8 mouse cellular contexts compared by ENCODE assay signal in the genomic region with DNA sequence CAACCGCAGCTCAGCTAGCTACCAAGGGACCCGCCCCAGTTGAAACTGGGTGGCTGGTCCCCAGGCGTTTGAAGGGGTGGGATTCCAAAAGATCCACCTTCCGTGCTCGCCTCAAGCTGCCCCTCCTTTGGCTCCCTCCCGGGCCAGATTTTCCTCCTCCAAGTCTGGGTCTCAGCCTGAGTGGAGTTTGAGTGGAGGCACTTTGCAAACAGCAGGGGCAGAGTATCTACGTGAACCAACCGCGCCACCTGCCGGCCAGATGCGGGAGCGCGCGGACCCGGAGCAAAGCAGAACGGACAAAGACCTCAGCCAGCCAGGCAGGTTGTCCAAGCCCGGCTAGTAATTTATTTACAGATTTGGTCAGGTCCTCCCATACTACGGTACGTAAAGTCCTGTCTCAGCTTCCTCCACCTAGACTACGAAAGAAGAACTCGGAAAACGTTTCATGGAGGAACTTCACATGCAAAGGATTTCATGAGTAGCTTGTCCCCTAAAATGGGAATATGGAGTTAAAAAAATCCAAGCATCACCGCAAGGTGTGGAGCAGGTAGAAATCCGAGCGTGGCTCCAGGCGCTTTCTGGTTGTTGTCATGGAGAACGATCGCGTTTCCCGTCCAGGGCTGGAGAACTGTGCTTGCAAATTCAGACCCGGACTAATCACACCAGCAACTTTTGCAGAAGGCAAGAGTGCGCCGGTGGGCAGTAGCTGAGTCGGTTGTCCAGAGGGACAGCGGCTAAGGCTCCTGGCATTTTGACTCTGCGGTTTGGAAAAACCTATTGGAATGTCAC. TPM values are rescaled to one million over a fixed set of nuclear protein-coding genes. Genes with fewer than 3 reads are reported as not detected.
DNase-seq lines count a peak whose midpoint lies in the region; ATAC-seq and TF ChIP-seq lines count a peak whose summit lies in the region.

No protein-coding gene starts in this region.

- no peaks in the 10 kb centered on the region for H3K9me3 ChIP-seq in hindbrain, embryonic 10.5 days
- H3K9me3 ChIP-seq in lung, embryonic 16.5 days (ENCODE audit: control insufficient read depth, low read length), result no peaks in the 10 kb centered on the region

- no peak for TF ChIP-seq POLR2A in thymus, adult 2 months (IDR thresholded peaks at IDR 0.05; ENCODE audit: control insufficient read depth, extremely low read depth, insufficient read depth, low read length, poor library complexity)

- TF ChIP-seq CTCF in thymus, adult 2 months (IDR thresholded peaks at IDR 0.05; ENCODE audit: borderline replicate concordance, control insufficient read depth, extremely low read depth, insufficient read depth, low read length, poor library complexity), result peak; percentile 78; the same call in 1 of the 2 replicates

- no peaks in the 10 kb centered on the region for H3K36me3 ChIP-seq in hindbrain, embryonic 10.5 days
- no peaks in the 10 kb centered on the region for H3K36me3 ChIP-seq in lung, embryonic 16.5 days (ENCODE audit: control insufficient read depth, insufficient read depth, low read length)
- no peaks in the 10 kb centered on the region for H3K36me3 ChIP-seq in thymus, adult 2 months (ENCODE audit: control insufficient read depth, insufficient read depth, low read length)

- DNase-seq in MN1 (ENCODE audit: low spot score), result peak; percentile 14
- DNase-seq in cerebellum, adult 9-10 months, result peak; percentile 85
- DNase-seq in frontal cortex, adult 2 months (ENCODE audit: extremely low spot score in 1 of 2, low spot score in 1 of 2), result peak; percentile 84 to 99
- DNase-seq in hindbrain, embryonic 10.5 days (ENCODE audit: low spot score), result peak; percentile 93
- DNase-seq in layer of hippocampus, postnatal 10 days (ENCODE audit: low spot score in 2 of 2), result peak; percentile 97 to 98
- peak; percentile 96 for DNase-seq in ovary, postnatal 10 days (ENCODE audit: low spot score)
- peak; percentile 67 for DNase-seq in thymus, adult 2 months

- H3K27me3 ChIP-seq in hindbrain, embryonic 10.5 days (ENCODE audit: insufficient read depth, poor library complexity, severe bottlenecking), result peaks cover 28% of the 10 kb centered on the region
- peaks cover 6% of the 10 kb centered on the region; the same call in 1 of the 2 replicates for H3K27me3 ChIP-seq in lung, embryonic 16.5 days (ENCODE audit: control insufficient read depth, insufficient read depth, low read depth, low read length)
- no peaks in the 10 kb centered on the region; the same call in 1 of the 2 replicates for H3K27me3 ChIP-seq in thymus, adult 2 months (ENCODE audit: control insufficient read depth, insufficient read depth, low read length)

- H3K9ac ChIP-seq in lung, embryonic 16.5 days (ENCODE audit: low read length), result peak overlapping the region; percentile 67

- H3K4me2 ChIP-seq in lung, embryonic 16.5 days (ENCODE audit: low read depth, low read length), result peak overlapping the region; percentile 93

- H3K4me1 ChIP-seq in hindbrain, embryonic 10.5 days (replicated peaks), result peaks cover 53% of the 10 kb centered on the region
- H3K4me1 ChIP-seq in lung, embryonic 16.5 days (replicated peaks; ENCODE audit: control insufficient read depth, insufficient read depth, low read length), result peaks cover 17% of the 10 kb centered on the region
- no peaks in the 10 kb centered on the region for H3K4me1 ChIP-seq in thymus, adult 2 months (replicated peaks; ENCODE audit: control insufficient read depth, insufficient read depth, low read length)

- H3K4me3 ChIP-seq in hindbrain, embryonic 10.5 days, result peak overlapping the region; percentile 80
- H3K4me3 ChIP-seq in lung, embryonic 16.5 days (ENCODE audit: low read length), result peak overlapping the region; percentile 61
- H3K4me3 ChIP-seq in thymus, adult 2 months (ENCODE audit: control insufficient read depth, insufficient read depth, low read length), result no peak overlapping the region

- H3K27ac ChIP-seq in hindbrain, embryonic 10.5 days, result peak overlapping the region; percentile 93
- peak overlapping the region; percentile 80 for H3K27ac ChIP-seq in lung, embryonic 16.5 days (ENCODE audit: low read length)
- H3K27ac ChIP-seq in thymus, adult 2 months (ENCODE audit: control insufficient read depth, insufficient read depth, low read length), result no peak overlapping the region

- ATAC-seq in lung, embryonic 16.5 days (ENCODE audit: low read depth), result peak; percentile 64

- 1% methylated on average over 36 of the region's 36 CpGs for WGBS in hindbrain, embryonic 10.5 days
- WGBS in lung, embryonic 16.5 days, result under 1% methylated on average over 36 of the region's 36 CpGs
- 3% methylated on average over 36 of the region's 36 CpGs for WGBS in thymus, adult 2 months

RNA-seq across cellular contexts. Expression of a gene that starts 1.5 kb away (rescaled TPM):
- 43.9 and 46.1 TPM in 2 replicates for polyA plus RNA-seq in frontal cortex, adult 2 months (2012; rRNA removed)
- 25.4 and 30.4 TPM in 2 replicates for polyA plus RNA-seq in hindbrain, embryonic 10.5 days (2016; fragmentation: Nextera tagmentation; extraction: Ambion mirVana)
- total RNA-seq in layer of hippocampus, postnatal 10 days (2021), result 100 to 1,000 TPM; 303 to 317 TPM
- 13.8 and 17.3 TPM in 2 replicates for polyA plus RNA-seq in lung, embryonic 16.5 days (2015; fragmentation: Nextera tagmentation; extraction: Ambion mirVana)
- 1.7 and 3.9 TPM in 2 replicates for polyA plus RNA-seq in thymus, adult 2 months (2012; rRNA removed)

Comparison
In these comparisons a context has a peak if more than half of its experiments do, and no peak if none do; other contexts are left out.
1. DNase-seq: peak in every context shown above with its lines; median percentile 98 in layer of hippocampus, postnatal 10 days; 96 in ovary, postnatal 10 days; 93 in hindbrain, embryonic 10.5 days; 92 in frontal cortex, adult 2 months; 85 in cerebellum, adult 9-10 months; 67 in thymus, adult 2 months; 14 in MN1.